Mouse (Mus musculus) spleen, adult 12 weeks (tissue): Measurements from ENCODE around the gene Hadh.

Experiments
- DNase-seq: peaks from one replicate; pipeline ENCODE4 v3.0.0; 2022; ENCODE audit warnings: low spot score

Hadh gene

DNA sequence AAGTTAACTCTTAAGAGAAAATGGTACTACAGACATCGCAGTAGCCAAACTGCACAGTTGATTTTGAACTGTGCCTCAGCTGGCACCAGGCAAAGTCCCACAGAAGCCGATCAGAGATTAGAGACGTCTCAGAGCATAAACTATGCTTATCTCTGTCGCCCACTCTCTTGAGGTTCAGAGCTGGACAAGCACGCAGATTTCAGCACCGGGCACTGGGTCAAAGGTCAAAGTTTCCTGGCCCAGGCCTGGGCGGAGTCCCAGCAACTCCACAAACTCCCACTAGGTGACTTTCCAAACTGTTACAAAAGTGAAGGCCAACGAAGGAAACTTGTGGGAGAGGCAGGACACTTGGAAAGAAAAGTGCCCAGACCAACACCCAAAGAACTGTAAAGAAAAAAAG lies 744 bp downstream of the Hadh start:
- peak; percentile 1 for DNase-seq

DNA sequence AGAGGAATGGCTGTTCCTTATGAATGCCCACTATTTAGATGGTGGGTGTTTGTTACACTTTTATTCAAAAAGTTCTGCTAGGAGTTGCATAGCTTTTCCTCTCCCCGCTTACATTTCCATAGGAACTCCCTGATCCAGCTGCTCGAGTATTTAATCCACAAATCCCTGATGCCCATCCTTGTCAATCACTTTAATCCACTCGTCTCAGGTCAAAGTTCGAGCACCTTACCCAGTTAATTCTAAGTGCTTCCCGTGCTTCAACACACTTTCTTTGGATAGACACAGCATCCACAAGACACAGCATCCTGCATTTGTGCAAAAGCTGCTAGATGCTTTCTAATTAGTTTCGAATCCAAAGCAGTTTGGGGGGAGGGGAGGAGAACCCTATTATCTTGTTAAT lies 1.5 kb downstream of the Hadh start:
- DNase-seq = no peak

DNA sequence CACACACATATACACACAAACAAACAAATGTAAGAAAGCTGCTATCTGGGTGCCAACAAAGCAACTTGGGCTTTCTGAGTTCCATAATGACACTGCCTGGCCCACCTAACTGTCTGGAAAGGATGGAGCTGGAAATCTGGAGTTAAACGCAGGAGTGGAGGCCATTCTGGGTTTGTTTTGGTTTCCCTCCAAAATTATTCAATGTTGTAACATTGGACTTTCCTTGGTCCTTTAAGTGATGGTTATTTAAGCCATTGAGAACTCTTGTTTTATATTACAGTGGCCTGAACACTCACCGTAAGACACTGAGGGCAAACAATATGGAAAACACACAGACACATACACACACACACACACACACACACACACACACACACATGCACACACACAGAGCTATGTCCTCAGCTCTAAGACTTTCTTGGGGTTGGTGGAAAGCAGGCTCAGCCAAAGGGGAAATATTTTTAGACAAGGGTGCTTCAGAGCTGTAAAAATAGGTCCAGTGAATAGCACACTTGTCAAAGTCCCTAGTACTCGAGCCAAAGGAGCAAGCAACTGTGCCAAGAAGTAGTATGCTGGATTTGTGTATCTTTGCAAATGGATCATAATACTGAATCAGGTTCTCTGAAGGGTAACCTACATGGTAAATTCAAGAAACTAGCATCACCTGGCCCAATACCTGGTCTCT lies 5.4 kb downstream of the Hadh start:
- DNase-seq = no peak

DNA sequence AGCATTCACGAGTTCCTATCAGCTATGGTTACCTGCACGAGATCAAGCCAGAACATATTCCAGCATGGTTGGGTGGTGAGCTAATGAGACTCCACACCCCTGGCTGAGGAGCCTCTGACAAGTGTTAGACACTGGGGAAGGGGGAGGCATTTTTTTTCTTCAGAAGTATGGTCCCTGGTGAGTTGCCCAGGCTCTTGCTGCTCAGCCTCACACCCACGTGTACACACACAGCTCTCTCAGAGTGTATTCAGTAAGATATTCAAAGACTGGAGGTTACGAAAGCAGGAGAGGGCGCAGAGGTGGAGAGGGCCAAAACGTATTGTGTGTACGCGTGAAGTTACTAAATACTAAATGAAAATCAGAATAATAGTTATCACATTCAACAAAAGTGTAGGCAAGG lies 6.4 kb downstream of the Hadh start:
- DNase-seq = no peak

DNA sequence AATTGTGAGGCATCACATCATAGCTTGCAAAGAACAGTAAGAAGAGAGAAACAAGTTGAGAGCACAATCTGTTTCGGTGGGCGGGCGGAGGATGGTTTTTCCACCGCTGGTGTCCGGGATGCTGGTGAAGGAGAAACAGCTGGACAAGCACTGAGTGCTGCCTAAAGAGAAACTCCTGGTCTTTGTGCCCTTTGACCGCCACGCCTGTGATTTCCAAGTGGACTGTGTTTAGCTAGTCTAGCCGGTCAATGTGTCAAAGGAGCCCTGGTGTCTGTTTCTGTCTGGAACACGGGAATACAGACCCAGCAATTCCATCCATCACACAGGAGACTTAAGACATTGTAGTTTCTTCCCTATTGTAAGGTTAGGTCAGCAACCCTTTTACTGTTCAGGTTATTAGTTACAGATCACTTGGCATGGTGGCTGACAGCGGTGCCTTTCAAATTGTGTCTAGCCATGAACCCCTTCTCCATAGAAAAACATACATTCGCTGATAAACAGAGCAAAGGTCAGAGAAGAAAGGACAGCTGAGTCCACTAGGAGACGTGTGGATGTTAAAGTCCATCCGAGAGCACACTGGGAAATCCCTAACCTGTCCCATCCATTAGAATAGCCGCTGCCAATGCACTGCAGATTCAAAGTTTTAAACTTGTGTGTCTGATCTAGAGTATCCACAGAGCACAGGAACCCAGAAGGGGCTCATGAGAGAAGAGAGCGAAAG lies 8.0 kb downstream of the Hadh start:
- DNase-seq = no peak

DNA sequence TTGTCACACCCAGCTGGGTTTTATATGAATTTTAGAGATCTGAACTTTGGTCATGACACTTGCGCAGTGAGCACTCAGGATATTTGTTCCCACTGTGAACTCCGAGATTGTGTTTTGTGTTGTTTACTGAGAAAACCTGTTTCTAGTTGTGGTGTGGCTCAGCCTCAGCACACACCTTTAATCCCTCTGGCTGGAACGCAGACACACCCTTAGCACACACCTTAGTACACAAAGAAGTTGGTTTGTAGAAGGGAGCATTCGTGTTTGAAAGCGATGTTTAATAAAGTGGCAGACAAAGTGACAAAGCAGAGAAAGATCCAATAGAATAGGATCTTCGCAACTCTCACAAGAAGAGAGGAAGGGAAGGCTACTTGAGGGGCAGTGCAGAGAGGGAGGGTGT lies 11.5 kb downstream of the Hadh start:
- DNase-seq = no peak

DNA sequence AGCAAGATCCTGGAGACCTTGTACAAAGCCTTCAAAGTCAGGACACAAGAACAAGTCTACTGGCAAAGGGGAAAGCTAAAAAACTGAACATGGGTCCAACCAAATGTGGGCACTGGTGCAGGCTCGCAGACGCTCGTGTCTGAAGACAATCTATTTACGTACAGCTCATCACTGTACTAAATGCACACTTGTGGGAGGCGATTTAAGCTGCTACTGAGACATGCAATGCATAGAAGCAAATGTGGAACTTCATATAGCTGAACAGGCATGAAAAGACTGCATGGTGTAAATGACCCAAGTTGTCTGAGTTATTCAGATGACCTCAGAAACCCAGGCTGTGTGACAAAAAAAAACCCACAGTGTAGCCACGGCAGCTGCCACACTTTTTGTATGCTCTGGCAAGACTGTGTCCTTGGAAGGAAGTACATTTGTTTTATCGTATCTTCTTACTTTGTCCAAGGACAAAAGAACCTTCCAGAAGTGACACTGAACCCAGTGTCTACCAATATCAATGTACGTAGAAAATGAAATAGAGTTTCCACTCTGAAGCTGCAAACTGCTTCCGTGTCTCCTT lies 12.4 kb downstream of the Hadh start:
- no peak for DNase-seq

DNA sequence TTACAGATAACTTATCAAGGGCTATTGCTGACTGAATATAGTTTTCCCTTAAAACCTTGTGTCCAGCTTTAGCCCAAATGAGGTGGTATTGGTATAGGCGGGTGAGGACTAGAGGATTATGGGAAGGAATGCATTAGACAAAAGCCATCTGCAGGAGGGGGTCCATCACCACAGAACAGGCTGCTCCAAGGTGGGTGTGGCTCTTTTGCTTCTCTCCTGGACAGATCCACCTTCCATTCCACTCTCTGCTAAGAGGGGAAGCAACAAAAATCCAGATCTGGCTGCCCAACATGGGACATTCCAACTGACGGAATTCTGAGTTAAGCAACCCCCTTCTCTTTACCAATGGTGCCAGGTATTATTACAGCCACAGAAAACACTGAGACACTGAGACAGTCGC lies 13.0 kb downstream of the Hadh start:
- no peak for DNase-seq

DNA sequence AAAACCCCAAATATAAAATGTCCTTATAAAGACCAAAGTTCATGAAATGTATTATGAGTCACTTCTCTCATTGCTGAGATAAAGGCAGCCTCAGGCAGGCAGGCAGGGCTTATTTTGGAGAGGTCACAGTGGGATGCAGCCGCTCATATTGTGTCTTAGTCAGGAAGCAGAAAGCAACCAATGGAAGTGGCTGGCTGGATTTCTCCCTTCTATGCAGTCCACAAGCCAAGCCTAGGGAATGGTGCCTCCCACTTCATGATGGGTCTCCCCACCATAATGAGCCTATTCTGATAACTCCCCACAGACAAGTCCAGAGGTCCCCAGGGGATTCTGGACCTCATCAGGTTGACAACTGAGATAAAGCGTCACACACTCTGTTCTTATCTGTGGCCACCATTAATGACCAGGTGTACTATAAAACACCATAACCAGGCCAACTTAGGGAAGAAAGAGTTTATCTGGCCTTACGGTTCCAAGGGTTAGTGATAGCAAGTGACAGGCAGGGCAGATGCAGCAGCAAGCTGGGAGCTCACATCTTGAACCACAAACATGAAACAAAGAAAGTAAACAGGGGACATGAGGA lies 16.4 kb downstream of the Hadh start:
- no peak for DNase-seq

DNA sequence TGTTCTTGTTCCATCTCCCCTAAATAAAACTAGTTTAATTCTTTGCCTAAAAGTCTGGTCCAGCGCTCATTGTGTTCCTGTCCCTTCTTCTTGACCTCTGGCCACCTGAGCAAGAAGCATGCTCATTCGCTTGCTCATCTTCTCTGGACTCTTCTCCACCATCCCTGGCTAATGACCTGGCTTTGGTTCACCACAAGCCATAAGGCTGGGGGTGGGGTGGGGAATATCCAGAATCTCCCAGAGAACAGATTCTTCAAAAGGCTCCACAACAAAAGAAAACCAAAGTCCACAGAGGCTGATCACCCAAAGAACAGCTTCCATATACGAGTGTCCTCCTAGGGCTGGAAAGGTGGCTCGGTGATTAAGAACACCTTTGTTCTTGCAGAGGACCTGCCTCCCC lies 16.9 kb downstream of the Hadh start:
- no peak for DNase-seq

DNA sequence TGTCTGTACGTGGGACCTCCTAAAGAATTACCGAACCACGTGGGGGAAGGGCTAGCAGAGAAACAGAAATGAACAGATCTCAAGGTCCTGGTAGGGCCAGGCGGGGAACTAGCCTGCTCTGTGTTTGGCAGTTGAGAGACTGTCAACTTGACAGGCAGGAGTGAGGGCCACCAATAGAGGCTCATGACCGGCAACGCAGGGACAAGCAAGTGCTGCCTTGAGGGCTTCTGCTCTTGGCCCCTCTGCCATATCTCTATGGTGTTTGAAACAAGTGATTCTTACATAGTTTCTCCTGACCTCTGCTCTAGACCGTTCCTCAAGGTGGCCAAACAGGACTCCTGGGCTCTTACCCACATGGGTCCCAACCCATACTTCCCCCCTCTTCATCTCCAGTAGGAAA lies 20.3 kb downstream of the Hadh start:
- no peak for DNase-seq

DNA sequence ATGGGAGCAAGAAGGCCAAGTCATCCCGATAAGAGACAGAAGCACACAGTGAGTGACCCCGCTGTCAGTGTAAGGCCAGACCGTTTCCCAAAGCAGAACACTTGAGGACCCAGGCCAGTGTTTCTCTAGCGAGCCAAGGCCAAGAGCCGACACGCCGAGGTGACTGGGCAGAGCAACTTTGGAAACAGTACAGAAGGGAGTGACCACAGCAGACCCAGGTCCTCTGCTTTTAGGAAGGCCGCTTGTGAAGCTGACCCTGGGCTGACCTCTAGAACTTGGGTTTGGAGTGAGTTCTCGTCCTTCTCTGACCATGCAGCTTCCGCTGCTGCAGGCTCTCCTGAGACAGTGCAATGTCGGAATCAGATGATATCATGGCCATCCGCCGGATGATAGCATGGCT lies 20.9 kb downstream of the Hadh start:
- DNase-seq = no peak

DNA sequence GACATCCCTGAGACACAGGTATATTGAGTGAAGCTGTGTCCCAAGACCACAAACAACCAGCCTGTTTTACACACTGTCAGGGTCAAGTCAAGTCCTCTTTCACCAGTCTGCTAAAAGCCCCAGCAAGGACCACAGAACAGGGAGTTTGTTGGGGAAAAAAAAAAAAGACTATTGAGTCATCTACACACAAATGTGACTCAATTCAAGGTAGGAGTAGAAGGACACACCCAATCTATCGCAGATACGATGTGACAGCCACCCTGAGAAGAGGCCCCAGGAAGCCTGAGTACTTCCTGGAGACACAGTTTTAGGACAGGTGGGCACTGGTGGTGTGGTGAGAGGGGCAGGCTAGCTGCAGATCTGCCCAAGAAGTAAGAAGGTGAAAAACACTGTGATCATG lies 21.6 kb downstream of the Hadh start:
- DNase-seq = no peak

DNA sequence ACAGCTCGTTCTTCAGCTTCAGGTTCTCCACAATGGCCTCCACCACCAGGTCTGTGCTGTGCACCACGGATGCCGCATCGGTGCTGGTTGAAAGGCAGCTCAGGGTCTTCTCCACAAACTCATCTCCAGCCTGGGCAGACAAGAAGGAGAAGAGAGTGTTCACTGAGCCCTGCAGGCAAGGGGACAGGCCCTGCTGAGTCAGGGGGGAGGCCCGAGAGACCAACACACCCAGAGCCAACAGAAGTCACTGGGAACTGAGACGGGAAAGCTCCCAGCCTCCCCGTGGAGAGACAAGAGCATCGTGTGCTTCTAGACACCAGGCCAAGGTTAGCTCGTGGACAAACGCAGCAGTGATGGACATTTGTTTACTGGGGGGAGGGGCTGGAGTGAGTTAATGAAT lies 23.5 kb downstream of the Hadh start:
- no peak for DNase-seq

DNA sequence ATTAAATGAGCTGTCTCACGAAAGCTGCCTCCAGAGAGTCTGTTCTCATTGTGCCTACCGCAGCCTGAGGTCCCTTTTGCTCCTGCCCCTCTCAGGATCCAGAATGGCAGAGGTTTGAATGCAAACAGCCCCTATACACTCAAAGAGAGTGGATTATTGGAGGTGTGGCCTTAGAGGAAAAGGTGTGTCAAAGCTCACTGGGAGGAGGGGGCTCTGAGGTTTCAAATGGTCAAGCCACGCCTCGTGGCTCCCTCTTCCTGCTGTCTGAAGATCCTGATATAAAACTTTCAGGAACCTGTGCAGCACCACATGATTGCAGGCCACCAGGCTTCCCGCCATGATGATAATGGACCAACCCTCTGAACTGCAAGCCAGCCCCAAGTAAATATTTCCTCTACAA lies 24.1 kb downstream of the Hadh start:
- no peak for DNase-seq

DNA sequence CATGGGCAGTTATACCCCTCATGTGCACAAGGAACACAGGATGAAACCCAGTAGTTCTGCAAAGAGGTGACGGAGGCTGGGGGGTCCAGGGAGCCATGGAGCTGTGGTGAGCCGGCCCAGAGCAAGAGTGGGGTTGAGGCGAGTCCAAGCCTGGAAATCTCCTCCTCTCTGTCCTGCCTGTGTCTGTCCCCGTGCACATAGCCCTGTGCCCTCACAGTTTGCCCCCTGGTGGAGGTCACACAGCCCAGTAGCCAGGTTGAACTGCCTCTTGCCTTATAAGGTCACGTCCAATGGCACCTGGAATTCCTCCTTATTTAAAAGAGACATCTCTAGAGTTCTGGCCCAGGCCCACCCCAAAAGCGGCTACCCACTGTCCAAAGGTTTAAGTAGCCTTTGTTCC lies 24.5 kb downstream of the Hadh start:
- no peak for DNase-seq

DNA sequence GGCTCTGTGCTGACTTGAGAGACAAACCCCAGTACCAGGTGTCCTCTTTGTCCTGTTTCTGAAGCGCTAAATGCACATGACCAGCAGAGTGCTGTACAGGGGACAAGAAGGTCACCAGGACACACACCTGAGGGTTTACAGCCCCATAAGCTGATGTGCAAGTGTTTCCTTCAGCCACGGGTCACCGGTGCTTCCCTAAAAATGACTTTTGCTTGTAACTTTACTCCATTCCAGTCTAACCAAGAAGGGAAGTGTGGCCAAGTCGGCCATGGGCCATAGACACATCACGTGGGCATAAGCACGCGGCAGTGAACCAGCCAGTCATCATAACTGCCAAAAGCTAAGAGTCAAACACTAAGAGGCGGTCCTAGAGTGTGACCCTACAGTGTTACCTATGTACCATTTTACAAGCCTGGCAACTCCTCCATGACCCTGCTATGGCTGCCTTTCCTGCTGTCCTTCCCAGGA lies 25.3 kb downstream of the Hadh start:
- DNase-seq = no peak

DNA sequence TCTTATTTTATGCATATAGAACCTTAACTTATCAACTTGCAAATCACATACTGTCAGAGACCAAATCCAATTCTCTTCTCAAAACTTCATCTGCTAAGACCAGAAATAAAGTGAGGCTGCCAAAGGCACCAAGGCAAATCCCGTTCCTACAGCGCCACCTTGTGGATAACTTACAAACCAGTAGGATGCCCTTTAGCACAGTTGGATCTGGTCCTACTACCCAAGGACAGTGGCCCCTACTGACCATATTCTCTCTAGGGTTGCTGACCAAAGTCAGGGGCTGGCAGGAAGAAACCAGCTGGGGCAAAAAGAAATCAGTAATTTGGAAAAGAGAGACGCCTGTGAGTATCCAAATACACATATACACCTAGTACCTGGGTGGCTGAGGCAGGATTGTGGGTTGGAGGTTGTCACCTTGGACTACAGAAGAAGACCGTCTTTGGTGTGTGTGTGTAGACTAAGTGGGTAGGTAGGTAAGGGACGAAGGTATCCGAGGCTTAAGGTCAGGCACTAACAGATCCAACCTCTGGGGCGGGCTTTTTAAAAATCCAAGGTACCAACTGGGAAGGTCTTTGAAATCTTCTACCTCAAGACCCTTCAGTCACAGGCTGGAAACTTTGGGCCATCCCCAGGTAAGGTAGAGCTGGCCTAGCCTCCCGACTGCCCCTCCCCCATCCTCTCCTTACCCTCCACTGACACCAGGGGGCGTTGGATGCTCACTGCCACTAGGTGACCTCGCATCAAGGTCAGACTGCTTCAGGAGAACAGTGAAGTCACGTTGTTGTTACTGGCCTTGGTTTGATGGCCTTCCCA lies 25.9 kb downstream of the Hadh start:
- DNase-seq = no peak

DNA sequence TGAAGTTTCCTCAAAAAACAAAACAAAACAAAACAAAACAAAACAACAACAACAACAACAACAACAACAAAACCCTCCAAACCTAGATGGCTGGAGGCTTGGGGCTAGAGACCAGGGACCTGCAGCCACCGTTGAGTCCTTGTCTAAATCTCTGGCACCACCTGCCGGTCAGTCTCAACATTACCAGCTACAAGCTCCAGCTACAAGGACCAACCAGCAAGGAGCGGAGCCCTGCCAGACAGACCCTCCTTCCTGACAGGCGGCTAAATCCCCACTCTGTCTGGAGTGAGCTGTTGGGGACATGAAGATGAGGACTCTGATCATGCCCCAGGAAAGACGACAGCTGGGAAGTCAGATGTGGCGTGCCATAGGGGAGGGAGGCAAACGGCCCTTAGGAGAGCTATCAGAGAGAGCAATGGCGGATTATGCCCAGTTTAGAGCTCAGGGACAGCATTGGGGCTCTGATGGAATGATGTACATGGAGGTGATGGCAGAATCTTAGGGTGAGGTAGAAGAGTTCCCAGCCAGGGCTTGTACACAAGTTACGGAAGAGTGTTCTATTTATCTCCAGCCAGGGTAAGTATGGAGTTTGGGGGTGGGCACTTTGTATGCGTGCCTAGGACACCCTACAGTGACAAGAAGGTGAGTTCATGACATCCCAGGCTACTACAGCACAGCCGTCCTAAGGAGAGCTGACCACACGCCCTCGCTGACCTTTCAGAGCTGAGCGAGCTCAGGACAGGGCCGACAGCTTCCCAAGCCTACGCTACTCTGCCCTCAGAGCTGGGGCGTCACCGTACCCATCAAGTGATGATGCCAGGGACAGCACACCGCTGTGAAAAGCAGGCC lies 33.9 kb downstream of the Hadh start:
- peak; percentile 50 for DNase-seq

DNA sequence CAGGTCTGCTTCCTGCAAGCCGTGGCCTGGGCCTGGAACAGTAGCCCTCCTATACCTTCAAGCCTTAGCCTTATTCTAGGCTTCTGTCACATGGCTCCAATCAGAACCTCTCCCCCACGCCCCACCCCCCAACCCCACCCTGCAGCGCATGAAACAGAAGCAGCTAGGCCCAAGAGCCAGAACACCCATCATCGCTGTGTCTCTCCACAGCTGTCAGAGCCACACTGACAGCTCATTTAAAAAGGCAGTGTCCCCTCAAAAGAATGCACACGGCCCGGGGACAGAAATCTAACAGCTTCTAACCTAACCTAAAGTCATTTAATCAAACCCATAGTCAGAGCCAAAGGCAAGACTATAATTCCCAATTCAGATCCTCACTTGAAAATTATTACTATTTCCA lies 34.8 kb downstream of the Hadh start:
- DNase-seq = no peak

DNA sequence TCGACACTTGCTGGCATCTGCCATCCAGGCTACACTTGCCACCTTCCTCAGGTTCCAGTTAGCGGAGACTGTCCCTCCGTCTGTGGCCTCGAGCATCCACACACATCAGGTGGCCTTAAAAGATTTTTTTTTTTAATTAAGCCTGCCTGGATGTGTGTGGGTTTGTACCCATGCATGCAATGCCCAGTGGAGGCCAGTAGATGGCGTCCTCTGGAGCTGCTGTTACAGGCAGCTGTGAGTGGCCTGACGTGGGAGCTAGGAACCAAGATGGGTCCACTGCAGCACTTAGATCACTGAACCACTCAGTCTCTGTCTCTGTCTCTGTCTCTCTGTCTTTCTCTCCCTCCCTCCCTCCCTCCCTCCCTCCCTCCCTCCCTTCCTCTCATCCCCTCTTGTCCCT lies 43.8 kb downstream of the Hadh start:
- no peak for DNase-seq
